Mouse (Mus musculus): Measurements from ENCODE around the gene Fahd2a. TPM values are rescaled to one million over a fixed set of nuclear protein-coding genes. Genes with fewer than 3 reads are reported as not detected.

Gene Fahd2a
- total RNA-seq, 1 experiment, result 6.6 TPM

DNA sequence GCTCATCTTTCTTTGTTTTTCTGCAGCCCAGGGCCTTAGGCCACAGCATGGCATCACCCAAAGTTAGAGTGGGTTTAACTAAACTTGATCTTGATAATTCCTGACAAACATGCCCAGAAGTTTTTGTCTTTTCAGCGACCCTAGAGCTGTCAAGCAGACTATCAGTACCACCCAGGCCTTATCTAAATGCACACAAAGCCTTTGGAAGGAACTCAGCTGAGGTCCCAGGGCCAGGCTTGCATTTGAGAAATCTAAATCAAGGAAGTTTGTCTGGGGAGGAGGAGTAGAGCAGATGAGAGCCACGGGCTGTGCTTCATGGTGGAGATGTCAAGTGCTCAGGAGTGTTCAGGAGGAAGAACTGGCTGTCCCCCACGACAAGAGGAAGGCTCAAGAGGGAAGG is 2.5 kb upstream of the Fahd2a start:
- no peak overlapping the region for H3K4me3 ChIP-seq (ENCODE audit: insufficient read depth in 1 of 2, low read depth in 1 of 2, low read length in 2 of 2, poor library complexity in 1 of 2, severe bottlenecking in 1 of 2)
- no peaks in the 10 kb centered on the region for H3K9me3 ChIP-seq (ENCODE audit: control insufficient read depth, insufficient read depth, low read depth, low read length)
- H3K27ac ChIP-seq (ENCODE audit: insufficient read depth, low read depth, low read length, poor library complexity, severe bottlenecking), result no peak overlapping the region
- no peaks in the 10 kb centered on the region for H3K36me3 ChIP-seq (ENCODE audit: control insufficient read depth, insufficient read depth, low read length, poor library complexity, severe bottlenecking)
- H3K9ac ChIP-seq (ENCODE audit: insufficient read depth, low read depth, low read length, poor library complexity, severe bottlenecking), result no peak overlapping the region
- in situ Hi-C loops (cut with MboI; ENCODE audit: low sequenced_read_pairs in 2 of 2, unreplicated experiment in 2 of 2), result no loop called here
- TF ChIP-seq MAFK (IDR thresholded peaks at IDR 0.05; ENCODE audit: insufficient read depth, low read depth, low read length) (no peak), ZC3H11A (IDR thresholded peaks at IDR 0.05; ENCODE audit: borderline replicate concordance, low read depth, low read length) (no peak), ZNF384 (IDR thresholded peaks at IDR 0.05; ENCODE audit: low read depth, low read length) (no peak), CHD2 (IDR thresholded peaks at IDR 0.05; ENCODE audit: low read depth, low read length) (no peak), HCFC1 (IDR thresholded peaks at IDR 0.05; ENCODE audit: borderline replicate concordance, insufficient read depth, low read length) (no peak)
- peaks cover 0 to 15% of the 10 kb centered on the region in 2 experiments; a peak in 1 of 4 replicates for H3K4me1 ChIP-seq (ENCODE audit: control insufficient read depth in 2 of 2, insufficient read depth in 2 of 2, low read length in 2 of 2, poor library complexity in 1 of 2)
- DNase-seq (ENCODE audit: low read depth, low spot score), result no peak

GRCm38 (mm10) chr2:127437697-127438096 is 6.7 kb downstream of the Fahd2a start:
- Histone ChIP-seq H3K9ac (ENCODE audit: insufficient read depth, low read depth, low read length, poor library complexity, severe bottlenecking) (no peak overlapping the region), H3K4me3 (ENCODE audit: insufficient read depth in 1 of 2, low read depth in 1 of 2, low read length in 2 of 2, poor library complexity in 1 of 2, severe bottlenecking in 1 of 2) (no peak overlapping the region), H3K4me1 (ENCODE audit: control insufficient read depth in 2 of 2, insufficient read depth in 2 of 2, low read length in 2 of 2, poor library complexity in 1 of 2) (peaks cover 0 to 3% of the 10 kb centered on the region in 2 experiments; a peak in 1 of 4 replicates), H3K27ac (ENCODE audit: insufficient read depth, low read depth, low read length, poor library complexity, severe bottlenecking) (no peak overlapping the region), H3K36me3 (ENCODE audit: control insufficient read depth, insufficient read depth, low read length, poor library complexity, severe bottlenecking) (peaks cover 20% of the 10 kb centered on the region; the same call in 1 of the 2 replicates), H3K9me3 (ENCODE audit: control insufficient read depth, insufficient read depth, low read depth, low read length) (no peaks in the 10 kb centered on the region)
- DNase-seq (ENCODE audit: low read depth, low spot score), result no peak
- no peak for TF ChIP-seq ZNF384 (IDR thresholded peaks at IDR 0.05; ENCODE audit: low read depth, low read length)
- TF ChIP-seq HCFC1 (IDR thresholded peaks at IDR 0.05; ENCODE audit: borderline replicate concordance, insufficient read depth, low read length), result no peak
- TF ChIP-seq MAFK (IDR thresholded peaks at IDR 0.05; ENCODE audit: insufficient read depth, low read depth, low read length), result no peak
- no peak for TF ChIP-seq CHD2 (IDR thresholded peaks at IDR 0.05; ENCODE audit: low read depth, low read length)
- TF ChIP-seq ZC3H11A (IDR thresholded peaks at IDR 0.05; ENCODE audit: borderline replicate concordance, low read depth, low read length), result no peak
- in situ Hi-C loops (cut with MboI; ENCODE audit: low sequenced_read_pairs in 2 of 2, unreplicated experiment in 2 of 2), result no loop called here

DNA sequence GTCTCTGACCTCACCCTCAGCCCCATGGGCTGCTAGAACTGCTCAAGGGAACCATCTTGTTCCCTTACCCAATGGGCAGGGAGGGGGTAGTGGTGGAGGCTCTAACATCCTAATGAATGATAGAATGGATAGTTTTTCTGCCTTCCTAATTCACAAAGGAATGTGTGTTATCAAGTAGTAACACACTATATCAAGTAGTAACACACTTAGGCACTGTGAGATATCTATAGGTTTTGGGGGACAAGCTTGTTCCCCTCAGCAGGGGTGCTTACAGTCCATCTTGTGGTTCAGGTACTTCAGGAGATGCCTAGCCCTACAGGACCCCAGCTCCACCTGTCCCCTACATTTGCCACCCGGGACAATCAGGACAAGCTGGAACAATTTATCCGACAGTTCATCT is 8.8 kb downstream of the Fahd2a start:
- H3K4me1 ChIP-seq (ENCODE audit: control insufficient read depth in 2 of 2, insufficient read depth in 2 of 2, low read length in 2 of 2, poor library complexity in 1 of 2), result peaks cover 0 to 3% of the 10 kb centered on the region in 2 experiments; a peak in 1 of 4 replicates

GRCm38 (mm10) chr2:127435135-127435534 is 9.2 kb downstream of the Fahd2a start:
- Histone ChIP-seq H3K4me3 (ENCODE audit: insufficient read depth in 1 of 2, low read depth in 1 of 2, low read length in 2 of 2, poor library complexity in 1 of 2, severe bottlenecking in 1 of 2) (no peak overlapping the region), H3K4me1 (ENCODE audit: control insufficient read depth in 2 of 2, insufficient read depth in 2 of 2, low read length in 2 of 2, poor library complexity in 1 of 2) (peaks cover 0 to 3% of the 10 kb centered on the region in 2 experiments; a peak in 1 of 4 replicates), H3K27ac (ENCODE audit: insufficient read depth, low read depth, low read length, poor library complexity, severe bottlenecking) (no peak overlapping the region), H3K9ac (ENCODE audit: insufficient read depth, low read depth, low read length, poor library complexity, severe bottlenecking) (no peak overlapping the region), H3K36me3 (ENCODE audit: control insufficient read depth, insufficient read depth, low read length, poor library complexity, severe bottlenecking) (peaks cover 20% of the 10 kb centered on the region; the same call in 1 of the 2 replicates), H3K9me3 (ENCODE audit: control insufficient read depth, insufficient read depth, low read depth, low read length) (no peaks in the 10 kb centered on the region)
- TF ChIP-seq HCFC1 (IDR thresholded peaks at IDR 0.05; ENCODE audit: borderline replicate concordance, insufficient read depth, low read length), result no peak
- TF ChIP-seq MAFK (IDR thresholded peaks at IDR 0.05; ENCODE audit: insufficient read depth, low read depth, low read length), result no peak
- no peak; the same call in 1 of the 2 replicates for TF ChIP-seq ZC3H11A (IDR thresholded peaks at IDR 0.05; ENCODE audit: borderline replicate concordance, low read depth, low read length)
- no peak for DNase-seq (ENCODE audit: low read depth, low spot score)
- in situ Hi-C loops (cut with MboI; ENCODE audit: low sequenced_read_pairs in 2 of 2, unreplicated experiment in 2 of 2), result no loop called here

More for the DNA sequence above, 8.8 kb downstream of the Fahd2a start:
- TF ChIP-seq MAFK (IDR thresholded peaks at IDR 0.05; ENCODE audit: insufficient read depth, low read depth, low read length), result no peak
- TF ChIP-seq CHD2 (IDR thresholded peaks at IDR 0.05; ENCODE audit: low read depth, low read length), result no peak
- no peak for TF ChIP-seq HCFC1 (IDR thresholded peaks at IDR 0.05; ENCODE audit: borderline replicate concordance, insufficient read depth, low read length)
- TF ChIP-seq ZC3H11A (IDR thresholded peaks at IDR 0.05; ENCODE audit: borderline replicate concordance, low read depth, low read length), result no peak
- no peak for TF ChIP-seq ZNF384 (IDR thresholded peaks at IDR 0.05; ENCODE audit: low read depth, low read length)
- H3K9me3 ChIP-seq (ENCODE audit: control insufficient read depth, insufficient read depth, low read depth, low read length), result no peaks in the 10 kb centered on the region
- no peak overlapping the region for H3K9ac ChIP-seq (ENCODE audit: insufficient read depth, low read depth, low read length, poor library complexity, severe bottlenecking)
- H3K36me3 ChIP-seq (ENCODE audit: control insufficient read depth, insufficient read depth, low read length, poor library complexity, severe bottlenecking), result peaks cover 20% of the 10 kb centered on the region; the same call in 1 of the 2 replicates
- DNase-seq (ENCODE audit: low read depth, low spot score), result no peak
- in situ Hi-C loops (cut with MboI; ENCODE audit: low sequenced_read_pairs in 2 of 2, unreplicated experiment in 2 of 2), result no loop called here
- no peak overlapping the region for H3K27ac ChIP-seq (ENCODE audit: insufficient read depth, low read depth, low read length, poor library complexity, severe bottlenecking)
- no peak overlapping the region for H3K4me3 ChIP-seq (ENCODE audit: insufficient read depth in 1 of 2, low read depth in 1 of 2, low read length in 2 of 2, poor library complexity in 1 of 2, severe bottlenecking in 1 of 2)

Data from ES-E14 (cell line).